Mouse (Mus musculus) left cerebral cortex, postnatal 25 days (tissue): ENCODE data around the gene Wfdc15b. TPM values are rescaled to one million over a fixed set of nuclear protein-coding genes. Genes with fewer than 3 reads are reported as not detected.

Experiments used
- DNase-seq, 2 experiments: peaks; one replicate each; pipeline ENCODE4 v3.0.0; 2022; ENCODE audit warnings: low spot score in 2 of 2, mixed read lengths in 1 of 2
- intact Hi-C: fragments of 180-260 bp; cut with DNase I; formaldehyde crosslinking; loops from one replicate; pipeline ENCODE4 v1.15.1; 2025
- total RNA-seq, 2 experiments: library from RNA; stranded (reverse); gene quantifications; 2 replicates each; pipeline ENCODE4 v1.2.3; 2021

Wfdc15b gene
- total RNA-seq, 2 experiments from 2014 or later, result not detected

DNA sequence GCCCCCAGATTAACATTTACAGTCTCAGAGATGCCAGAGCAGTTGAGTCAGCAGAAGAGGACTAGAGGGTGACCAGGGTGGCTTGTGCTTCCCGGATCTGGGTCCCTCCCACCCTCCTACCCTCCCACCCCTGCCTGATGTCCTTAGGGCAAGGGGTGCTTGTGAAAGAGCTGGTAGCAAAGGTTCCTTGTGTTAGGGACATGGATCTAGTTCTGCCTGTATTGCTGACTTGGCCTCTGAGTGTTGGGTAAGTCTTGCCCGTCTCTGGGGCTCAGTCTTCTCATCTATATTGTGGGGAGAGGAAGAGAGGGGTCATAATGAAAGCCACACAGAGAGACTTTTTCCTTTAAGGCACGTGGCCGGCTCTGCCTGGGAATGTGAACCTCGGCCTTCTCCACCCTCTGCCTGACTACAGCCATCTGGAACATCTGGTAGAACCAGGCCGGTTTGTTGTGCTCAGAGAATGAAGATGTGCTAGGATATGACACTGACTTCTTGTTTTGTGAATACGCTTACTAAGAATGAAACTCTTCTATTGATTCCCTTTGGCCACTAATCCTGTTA, 38.7 kb downstream of the Wfdc15b start, which contains the start of gene Wfdc5:
Gene Wfdc5 (minus strand): TSS at position 51 of the 564 bp plus-strand sequence.
- DNase-seq, result no peak
- intact Hi-C loops, result no loop called here

DNA sequence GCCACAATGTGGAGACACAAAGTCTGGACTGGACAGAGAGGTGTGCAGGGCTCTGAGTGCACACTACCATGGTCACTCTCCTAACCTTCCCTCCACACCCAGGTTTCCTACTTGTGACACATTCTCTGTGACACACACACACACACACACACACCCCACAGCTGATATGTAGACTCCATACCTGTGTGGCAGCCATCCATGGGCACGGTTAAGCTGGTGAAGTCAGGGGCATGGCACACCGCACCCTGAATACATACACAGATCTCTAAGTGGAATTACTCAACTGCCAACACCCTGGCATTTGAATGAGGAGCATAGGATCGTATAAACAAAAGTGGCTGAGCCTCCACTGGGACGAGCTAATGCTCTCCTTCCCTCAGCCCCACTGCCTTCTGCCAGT, 40.7 kb downstream of the Wfdc15b start:
- DNase-seq, result no peak
- intact Hi-C loops, result no loop called here

DNA sequence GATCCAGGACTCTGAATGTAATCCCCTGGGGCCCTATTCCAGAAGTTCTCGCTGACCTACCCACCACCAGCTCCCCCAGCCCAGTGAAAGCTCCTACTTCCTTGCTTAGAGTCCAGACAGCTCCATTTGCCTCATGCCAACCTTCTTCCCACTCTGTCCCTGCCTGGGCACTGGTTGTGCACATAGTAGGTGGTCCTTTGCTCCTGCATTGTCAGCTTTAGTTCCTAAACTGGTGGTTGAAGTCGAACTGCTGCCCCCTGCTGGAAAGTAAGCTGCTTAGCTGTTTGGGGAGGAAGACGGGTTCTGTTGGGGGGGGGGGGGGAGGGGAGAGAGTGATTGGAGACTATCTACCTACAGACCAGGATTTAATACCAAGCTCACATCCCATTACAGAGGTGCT, 41.3 kb downstream of the Wfdc15b start:
- intact Hi-C loops, result no loop called here
- DNase-seq, result no peak

DNA sequence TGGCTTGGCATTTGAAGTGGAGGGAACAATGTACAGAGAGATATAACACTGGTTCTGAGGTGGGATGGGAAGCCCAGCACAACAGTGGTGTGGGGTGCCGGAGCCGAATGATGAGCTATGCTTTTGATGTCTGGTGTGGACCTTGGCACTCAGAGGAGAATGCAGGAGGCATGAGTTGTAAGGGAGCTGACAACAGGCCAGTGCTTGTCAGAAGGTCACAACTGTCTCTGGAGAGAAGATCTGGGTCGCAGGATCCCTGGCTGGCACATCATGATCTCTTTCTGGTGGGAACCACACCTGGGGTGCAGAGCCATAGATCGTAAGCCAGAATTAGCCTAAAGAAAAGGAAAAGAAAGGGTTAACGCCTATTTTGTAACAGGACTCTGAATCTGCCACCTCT, 43.6 kb downstream of the Wfdc15b start:
- intact Hi-C loops, result no loop called here
- DNase-seq, result no peak

DNA sequence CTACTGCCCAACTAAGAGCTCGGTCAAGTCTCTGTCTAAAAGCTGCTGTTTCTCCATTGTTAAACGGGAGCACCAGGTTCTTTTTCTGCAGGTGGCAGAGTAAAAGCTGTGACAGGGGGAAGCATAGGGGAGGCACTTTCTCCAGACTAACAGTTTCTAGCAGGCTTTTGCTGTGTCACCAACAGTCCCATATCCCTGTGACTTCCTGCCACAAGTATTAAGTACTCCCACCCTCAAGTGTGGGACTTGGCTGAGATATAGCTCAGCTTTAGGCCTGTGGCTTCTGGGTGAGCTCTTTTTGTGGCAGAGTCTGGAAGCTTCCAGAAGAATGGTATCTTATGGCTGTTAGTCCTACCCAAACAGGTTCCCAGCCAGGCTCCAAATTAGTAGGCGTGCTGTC, 45.6 kb downstream of the Wfdc15b start:
- intact Hi-C loops, result loop anchor here (1.0 kb wide), 2 partner anchors 36 to 39 kb away; no protein-coding TSS in a partner anchor
- DNase-seq, result no peak

DNA sequence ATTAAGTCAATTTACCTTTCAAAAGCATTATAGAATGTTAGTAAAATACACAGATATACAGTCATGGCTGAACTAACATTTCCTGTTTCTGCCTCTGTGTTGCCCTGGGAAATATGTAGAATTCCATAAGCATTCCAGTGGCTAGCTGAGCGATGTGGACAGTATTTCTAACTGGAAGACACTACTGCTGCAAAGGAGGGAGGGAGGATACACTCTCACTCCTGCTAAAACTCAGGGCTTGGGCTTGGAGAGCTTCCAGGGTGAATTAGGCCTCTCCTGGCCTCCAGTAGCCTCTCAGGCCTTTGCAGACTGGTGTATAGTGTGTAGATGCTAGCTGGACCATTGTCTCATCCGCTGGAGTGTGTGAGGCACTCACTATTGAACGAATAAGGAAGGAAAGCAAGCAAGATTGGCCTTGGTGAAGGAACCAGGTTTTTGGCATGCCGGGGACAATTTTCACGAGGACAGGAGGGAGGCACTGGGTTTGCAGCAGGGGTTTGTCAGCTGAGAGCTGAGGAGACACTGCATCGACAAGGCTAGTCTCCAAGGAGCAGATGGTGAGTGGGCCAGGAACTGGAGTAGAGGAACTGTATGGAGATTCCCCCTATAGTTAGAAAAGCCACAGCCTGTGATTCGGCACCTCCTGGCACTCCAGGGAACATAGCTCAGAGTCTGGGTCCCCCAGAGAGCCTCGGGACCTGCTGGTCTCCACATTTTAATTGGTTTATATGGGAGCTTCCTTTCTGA, 46.6 kb downstream of the Wfdc15b start:
- DNase-seq, result peak; percentile 72 to 97
- intact Hi-C loops, result loop anchor here (1.0 kb wide), 2 partner anchors 37 to 38 kb away; no protein-coding TSS in a partner anchor

DNA sequence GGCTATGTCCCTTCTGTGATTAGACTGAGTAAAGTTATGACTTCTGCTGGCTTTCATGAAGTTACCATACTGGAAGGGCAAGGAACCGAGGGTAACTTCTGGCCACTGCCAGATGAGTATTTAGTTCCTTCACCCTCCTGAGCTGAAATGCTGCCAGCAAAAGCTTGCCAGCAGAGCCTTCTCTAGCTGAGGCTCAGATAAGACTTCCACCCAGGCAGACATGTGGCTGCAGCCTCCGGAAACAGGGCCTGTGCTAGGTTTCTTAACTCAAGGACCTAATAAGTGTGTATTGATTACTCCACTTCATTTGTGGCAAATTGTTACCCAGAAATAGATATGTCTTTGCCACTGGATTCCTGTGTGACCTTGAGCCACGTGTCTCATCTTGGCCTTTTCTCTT, 48.1 kb downstream of the Wfdc15b start:
- DNase-seq, result no peak
- intact Hi-C loops, result no loop called here

DNA sequence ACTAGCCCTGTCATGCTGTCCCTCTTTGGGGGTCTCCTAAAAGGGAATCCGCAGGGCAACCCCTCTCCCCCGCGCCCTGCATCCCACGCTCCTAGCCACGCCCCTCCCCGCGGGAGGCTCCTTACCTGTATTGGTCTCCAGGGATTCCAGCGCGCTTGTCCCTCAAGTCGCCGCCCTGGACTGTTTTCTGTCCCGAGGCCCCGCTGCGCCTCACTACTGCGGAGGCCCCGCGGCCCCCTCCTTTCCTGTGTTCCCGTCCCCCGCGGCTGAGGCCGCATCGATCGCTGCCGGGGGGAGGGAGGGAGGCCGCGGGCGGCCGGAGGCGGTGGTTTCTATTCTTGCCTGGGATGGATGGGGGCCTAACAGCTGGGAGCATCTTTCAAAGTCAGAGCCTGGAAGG, 50.6 kb downstream of the Wfdc15b start, which contains the start of gene Kcns1:
Gene Kcns1 (minus strand): TSS at position 212 of the 400 bp plus-strand sequence.
- intact Hi-C loops, result no loop called here
- peak in 1 of 2 experiments; percentile 37 for DNase-seq

DNA sequence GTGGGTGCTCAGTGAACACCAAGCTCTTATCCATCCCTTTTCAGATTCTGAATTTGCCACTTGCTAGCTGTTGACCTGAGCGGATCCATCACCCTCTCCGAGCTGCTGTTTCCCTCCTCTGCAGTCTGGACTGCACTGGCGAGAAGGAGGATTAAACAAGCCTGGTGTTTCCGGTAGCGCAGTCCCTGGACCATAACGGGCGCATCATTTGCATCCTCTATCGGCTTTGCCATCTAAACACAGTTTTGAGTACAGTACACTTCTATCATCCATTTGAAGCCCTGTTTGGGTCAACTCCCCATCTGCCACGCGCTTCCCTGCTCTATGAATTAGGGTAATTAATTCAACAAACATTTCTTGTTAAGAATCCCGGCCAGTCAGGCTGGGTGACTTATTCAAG, 51.1 kb downstream of the Wfdc15b start:
- intact Hi-C loops, result no loop called here
- peak in 1 of 2 experiments; percentile 40 for DNase-seq

DNA sequence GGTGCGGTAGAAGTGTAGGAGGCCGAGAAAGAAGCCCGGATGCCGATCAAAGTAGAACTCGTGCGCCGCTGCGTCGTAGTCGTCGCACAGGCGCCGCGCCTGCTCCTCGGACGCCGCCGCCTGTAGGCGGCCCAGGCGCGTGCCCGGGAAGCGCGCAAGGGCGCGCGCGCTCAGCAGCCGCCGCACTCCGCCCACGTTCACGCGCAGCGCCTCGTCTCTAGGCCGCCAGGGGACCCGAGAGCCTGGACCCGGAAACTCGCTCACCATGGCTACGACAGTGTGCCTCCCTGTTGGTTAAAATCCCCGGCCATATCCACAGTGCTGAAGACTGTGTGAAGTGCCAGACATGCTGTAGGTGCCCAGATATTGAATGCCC, 52.9 kb downstream of the Wfdc15b start:
- peak; percentile 41 for DNase-seq
- intact Hi-C loops, result no loop called here

DNA sequence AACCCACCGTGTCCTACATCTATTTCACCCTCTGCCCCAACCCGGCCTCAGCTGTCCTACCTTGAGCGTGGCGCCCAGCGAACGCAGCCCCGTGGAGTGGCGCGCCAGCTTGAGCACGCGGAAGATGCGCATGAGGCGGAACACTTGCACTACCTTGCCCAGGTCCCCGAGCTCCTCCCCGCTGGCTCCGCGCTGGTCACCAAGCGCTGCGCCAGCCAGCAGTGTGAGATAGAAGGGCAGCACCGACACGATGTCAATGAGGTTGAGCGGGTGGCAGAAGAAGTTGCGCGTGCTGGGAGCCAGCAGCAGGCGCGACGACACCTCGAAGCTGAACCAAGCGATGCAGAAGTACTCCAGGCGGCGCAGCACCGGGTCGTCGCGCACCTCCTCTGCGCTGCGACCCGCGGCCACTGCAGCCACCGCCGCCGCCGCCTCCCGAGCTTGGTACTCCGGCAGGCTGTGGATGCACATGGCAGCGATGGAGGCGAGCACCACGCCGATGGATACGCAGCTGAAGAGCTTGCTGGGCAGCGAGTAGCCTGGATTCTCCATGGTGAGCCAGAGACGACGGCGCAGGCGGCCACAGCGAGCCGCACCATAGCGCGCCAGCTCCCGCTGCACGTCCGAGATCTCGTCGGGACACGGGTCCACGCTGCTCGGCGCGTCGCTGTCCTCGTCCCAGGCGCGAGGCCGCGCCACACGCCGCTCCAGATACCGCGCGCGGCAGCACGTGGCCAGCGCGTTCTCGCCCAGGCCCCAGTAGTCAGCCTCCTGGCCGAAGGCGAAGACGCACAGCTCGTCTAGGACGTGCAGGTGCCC, 53.5 kb downstream of the Wfdc15b start:
- DNase-seq, result no peak
- intact Hi-C loops, result no loop called here

DNA sequence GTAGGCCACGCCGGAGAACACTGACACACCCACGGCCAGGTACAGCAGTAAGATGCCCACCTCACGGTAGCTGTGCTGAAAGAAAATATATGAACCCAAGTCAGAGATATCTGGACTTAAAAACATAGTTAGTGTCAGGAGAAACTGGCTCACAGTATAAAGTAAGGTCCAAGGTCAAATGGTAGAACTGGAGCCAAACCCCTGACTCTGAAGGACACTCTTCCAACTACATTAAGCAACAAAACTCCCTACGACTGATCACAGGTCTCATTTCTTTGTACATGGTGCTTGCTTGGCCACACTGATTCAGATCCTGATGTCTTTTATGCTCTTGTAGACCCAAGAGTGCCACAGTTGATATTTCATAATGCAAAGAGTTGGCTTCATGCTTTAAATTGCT, 56.5 kb downstream of the Wfdc15b start:
- intact Hi-C loops, result no loop called here

More for the DNA sequence above, 56.5 kb downstream of the Wfdc15b start:
- DNase-seq, result no peak

Other genes starting within 250 kb of the Wfdc15b start
- 100 to 1,000 TPM; 445 to 487 TPM for gene Ywhab, start 226.7 kb downstream of the Wfdc15b start, total RNA-seq
- under 1 TPM in 1 of 2 experiments, not detected in 1; 0.71 TPM for gene Pabpc1l, start 196.2 kb downstream of the Wfdc15b start, total RNA-seq
- gene Stk4, start 151.3 kb downstream of the Wfdc15b start, total RNA-seq, result 10 to 100 TPM; 37.4 to 45.4 TPM
- gene Tomm34, start 150.5 kb downstream of the Wfdc15b start, total RNA-seq, result 10 to 100 TPM; 62.5 to 65.0 TPM
- 10 to 100 TPM; 14.2 to 17.2 TPM for gene Kcns1, start 50.5 kb downstream of the Wfdc15b start, total RNA-seq
- not detected for gene Wfdc5, start 38.9 kb downstream of the Wfdc15b start, total RNA-seq
- not detected for gene Wfdc12, start 31.1 kb downstream of the Wfdc15b start, total RNA-seq
- gene Wfdc15a, start 21.5 kb downstream of the Wfdc15b start, total RNA-seq, result not detected
- not detected for gene Svs2, start 16.8 kb upstream of the Wfdc15b start, total RNA-seq
- not detected for gene Svs3b, start 35.0 kb upstream of the Wfdc15b start, total RNA-seq
- not detected for gene Svs4, start 56.8 kb upstream of the Wfdc15b start, total RNA-seq
- gene Svs3a, start 67.6 kb upstream of the Wfdc15b start, total RNA-seq, result not detected
- not detected for gene Svs6, start 95.1 kb upstream of the Wfdc15b start, total RNA-seq
- gene Svs5, start 111.1 kb upstream of the Wfdc15b start, total RNA-seq, result not detected
- not detected for gene Slpi, start 167.4 kb upstream of the Wfdc15b start, total RNA-seq
- under 1 TPM; 0.41 to 0.43 TPM for gene Rbpjl, start 181.5 kb upstream of the Wfdc15b start, total RNA-seq
- 10 to 100 TPM; 11.5 to 13.8 TPM for gene Matn4, start 183.5 kb upstream of the Wfdc15b start, total RNA-seq
- 10 to 100 TPM; 86.7 to 90.7 TPM for gene Sdc4, start 222.2 kb upstream of the Wfdc15b start, total RNA-seq
- gene Sys1, start 235.3 kb upstream of the Wfdc15b start, total RNA-seq, result 10 to 100 TPM; 38.0 to 39.7 TPM
- 10 to 100 TPM; 11.4 to 13.1 TPM for gene Gm20458, start 239.3 kb upstream of the Wfdc15b start, total RNA-seq